ENCODE assay signal across 13 mouse cellular contexts in genomic region chr1:90012850-90013249, GRCm38 (mm10). TPM values are rescaled to one million over a fixed set of nuclear protein-coding genes. Genes with fewer than 3 reads are reported as not detected.
DNase-seq lines count a peak whose midpoint lies in the region; ATAC-seq and TF ChIP-seq lines count a peak whose summit lies in the region.
"Had no signal": no experiment of that assay in that cellular context is flagged by ENCODE, and none has a peak within 500 bp of the region (broad histone marks: within the 10 kb centered on the region; RNA-seq: fewer than 3 reads in every experiment).

No protein-coding gene starts in this region.

- no peak overlapping the region for H3K4me2 ChIP-seq in liver, embryonic 11.5 days
- H3K4me2 ChIP-seq in CH12.LX (ENCODE audit: insufficient read depth, low read depth, poor library complexity, severe bottlenecking) = no peak overlapping the region
- H3K4me2 ChIP-seq: limb, embryonic 13.5 days had no signal

- H3K4me1 ChIP-seq in liver, embryonic 11.5 days (replicated peaks; ENCODE audit: control insufficient read depth, insufficient read depth, low read length) = no peaks in the 10 kb centered on the region
- no peaks in the 10 kb centered on the region for H3K4me1 ChIP-seq in CH12.LX (ENCODE audit: control insufficient read depth in 1 of 2, insufficient read depth in 2 of 2)
- H3K4me1 ChIP-seq: hindbrain, embryonic 10.5 days; limb, embryonic 13.5 days had no signal

- 0 out of 4 replicates have a peak, but pooled peaks have one; percentile 12 to 16 for TF ChIP-seq CTCF in CH12.LX (conservative IDR thresholded peaks at IDR 0.05 in 1 of 2, IDR thresholded peaks at IDR 0.05 in 1 of 2; ENCODE audit: low read depth in 2 of 2, low read length in 2 of 2)
- TF ChIP-seq CTCF in brain, embryonic 14.5 days (IDR thresholded peaks at IDR 0.05; ENCODE audit: borderline replicate concordance, extremely low read depth, insufficient read depth, insufficient read length) = peak; percentile 18; the same call in 1 of the 2 replicates

- 56% methylated on average over 7 of the region's 7 CpGs for whole genome bisulfite sequencing in liver, embryonic 11.5 days

- no peak for TF ChIP-seq EP300 in CH12.LX (IDR thresholded peaks at IDR 0.05; ENCODE audit: low read length)

- no peak overlapping the region for H3K9ac ChIP-seq in liver, embryonic 11.5 days (ENCODE audit: low read depth, low read length)
- no peak overlapping the region for H3K9ac ChIP-seq in CH12.LX (ENCODE audit: insufficient read depth, low read depth)
- H3K9ac ChIP-seq: limb, embryonic 13.5 days had no signal

- no peak overlapping the region for H3K4me3 ChIP-seq in liver, embryonic 11.5 days (ENCODE audit: low read depth, low read length)
- H3K4me3 ChIP-seq in CH12.LX (replicated peaks in 1 of 3; ENCODE audit: low read depth in 2 of 3, low read length in 2 of 3, poor library complexity in 1 of 3) = no peak overlapping the region
- H3K4me3 ChIP-seq: hindbrain, embryonic 10.5 days; limb, embryonic 13.5 days had no signal

- no peaks in the 10 kb centered on the region for H3K79me2 ChIP-seq in CH12.LX (replicated peaks; ENCODE audit: control insufficient read depth, extremely low read depth, insufficient read depth, poor library complexity, severe bottlenecking)

- no peaks in the 10 kb centered on the region for H3K36me3 ChIP-seq in liver, embryonic 11.5 days (ENCODE audit: control insufficient read depth, insufficient read depth, low read length)
- no peaks in the 10 kb centered on the region for H3K36me3 ChIP-seq in CH12.LX (replicated peaks in 1 of 2; ENCODE audit: control insufficient read depth in 1 of 2, insufficient read depth in 1 of 2, low read length in 1 of 2)
- H3K36me3 ChIP-seq: hindbrain, embryonic 10.5 days; limb, embryonic 13.5 days had no signal

- H3K9me3 ChIP-seq in liver, embryonic 11.5 days (ENCODE audit: control insufficient read depth, low read length) = no peaks in the 10 kb centered on the region
- H3K9me3 ChIP-seq in CH12.LX (replicated peaks; ENCODE audit: low read length) = peaks cover 3% of the 10 kb centered on the region
- H3K9me3 ChIP-seq: limb, embryonic 13.5 days had no signal

- dilution Hi-C loops in CH12.LX (cut with MboI; ENCODE audit: extremely low pct_ligation_motif_present, extremely low pct_unique_long_range_greater_than_20kb, low sequenced_read_pairs) = no loop called here

- no peak overlapping the region for H3K27ac ChIP-seq in liver, embryonic 11.5 days (ENCODE audit: low read depth, low read length)
- H3K27ac ChIP-seq in CH12.LX (ENCODE audit: insufficient read depth, low read depth) = no peak overlapping the region
- H3K27ac ChIP-seq: hindbrain, embryonic 10.5 days; limb, embryonic 13.5 days; macrophage had no signal

- peak; percentile 37 for DNase-seq in embryo, embryonic 10 days (ENCODE audit: low spot score)
- no peak for DNase-seq in embryo, embryonic 11 days
- DNase-seq in liver (peak; percentile 16), CH12.LX (ENCODE audit: extremely low read depth) (peak; percentile 14)
- no peak for DNase-seq in liver, embryonic 11.5 days (ENCODE audit: low spot score)
- no peak for DNase-seq in brain, embryonic 14.5 days (ENCODE audit: low read depth)
- DNase-seq in adrenal gland, postnatal 25 days = no peak
- no peak for DNase-seq in kidney, adult 11 months
- DNase-seq: kidney, adult 8-10 months had no signal

- no peak for ATAC-seq in liver, embryonic 11.5 days (replicated peaks; ENCODE audit: low FRiP score)

- TF ChIP-seq POLR2A in CH12.LX (IDR thresholded peaks at IDR 0.05; ENCODE audit: low read depth, low read length) = no peak
- no peak for TF ChIP-seq POLR2A in brain, embryonic 14.5 days (IDR thresholded peaks at IDR 0.05; ENCODE audit: borderline replicate concordance, extremely low read depth, insufficient read depth, insufficient read length, poor library complexity, severe bottlenecking)

- in situ Hi-C loops in CH12.LX (cut with MboI; ENCODE audit: low pct_ligation_motif_present, low pct_unique_long_range_greater_than_20kb, low sequenced_read_pairs) = no loop called here

- no peak; the same call in 1 of the 2 replicates for TF ChIP-seq RAD21 in CH12.LX (IDR thresholded peaks at IDR 0.05; ENCODE audit: low read depth, low read length)

- H3K27me3 ChIP-seq in liver, embryonic 11.5 days (replicated peaks; ENCODE audit: control insufficient read depth, insufficient read depth, low read length) = no peaks in the 10 kb centered on the region
- H3K27me3 ChIP-seq in CH12.LX (replicated peaks) = peaks cover 45% of the 10 kb centered on the region

TF ChIP-seq in CH12.LX, 34 proteins besides CTCF, POLR2A, EP300 and RAD21:
- TF ChIP-seq NRF1 (IDR thresholded peaks at IDR 0.05; ENCODE audit: low read depth, low read length) (no peak), ZMIZ1 (IDR thresholded peaks at IDR 0.05; ENCODE audit: low read depth, low read length) (no peak), JUND (conservative IDR thresholded peaks at IDR 0.05; ENCODE audit: low read depth, low read length) (no peak), PAX5 (IDR thresholded peaks at IDR 0.05; ENCODE audit: low read length) (no peak), KAT2A (IDR thresholded peaks at IDR 0.05; ENCODE audit: insufficient replicate concordance, low read length) (no peak), RCOR1 (conservative IDR thresholded peaks at IDR 0.05; ENCODE audit: low read depth, low read length) (no peak), GABPA (IDR thresholded peaks at IDR 0.05; ENCODE audit: insufficient replicate concordance, low read depth, low read length) (no peak), NELFE (IDR thresholded peaks at IDR 0.05; ENCODE audit: low read depth, low read length) (no peak), TCF12 (IDR thresholded peaks at IDR 0.05; ENCODE audit: low read depth, low read length) (no peak), MYC (IDR thresholded peaks at IDR 0.05; ENCODE audit: low read depth, low read length) (no peak), CHD2 (IDR thresholded peaks at IDR 0.05; ENCODE audit: low read length) (no peak)

RNA-seq across cellular contexts. Expression of gene Asb18, which starts 1.6 kb away (rescaled TPM):
- not detected in 2 replicates for polyA plus RNA-seq in liver, embryonic 11.5 days (2014; fragmentation: Nextera tagmentation; extraction: Ambion mirVana)
- total RNA-seq in CH12.LX (2012; rRNA removed) = not detected in 2 replicates
- not detected in 2 replicates for total RNA-seq in CH12.LX (2014; rRNA removed)
- polyA plus RNA-seq in CH12.LX (2012; ENCODE audit: insufficient read length, low read depth) = not detected in 2 replicates
- polyA plus RNA-seq in brain, embryonic 14.5 days (2012; rRNA removed) = 0.25 and 0.59 TPM in 2 replicates
- total RNA-seq in adrenal gland, postnatal 25 days (2021) = not detected in 2 replicates
- polyA plus RNA-seq: C2C12, macrophage had no signal

Comparison
In these comparisons a context has a peak if more than half of its experiments do, and no peak if none do; other contexts are left out.
1. DNase-seq: peak in embryo, embryonic 10 days (single experiment), liver (single experiment) and CH12.LX (single experiment); none in embryo, embryonic 11 days (single experiment), liver, embryonic 11.5 days (single experiment), brain, embryonic 14.5 days (single experiment), adrenal gland, postnatal 25 days (single experiment) and kidney, adult 11 months (single experiment).